Mouse (Mus musculus) ovary, adult 10 weeks (tissue): ENCODE results near the gene Zfp418. TPM values are rescaled to one million over a fixed set of nuclear protein-coding genes. Genes with fewer than 3 reads are reported as not detected.

ENCODE experiments used
- polyA plus RNA-seq: library from polyadenylated mRNA; stranded (reverse); fragments of 350-450 nt; fragmentation: Illumina TruSeq; extraction: RNeasy Lipid Tissue Mini Kit (QIAGEN cat#74804); gene quantifications from one replicate; pipeline ENCODE4 v1.2.3, GENCODE M21; 2014

Zfp418 gene
- polyA plus RNA-seq, result 9.1 TPM

GRCm38 (mm10) chr7:7171227-7172147, at the start of gene Zfp418:
Gene Zfp418, plus strand, starts transcription at chr7:7171330.

DNA sequence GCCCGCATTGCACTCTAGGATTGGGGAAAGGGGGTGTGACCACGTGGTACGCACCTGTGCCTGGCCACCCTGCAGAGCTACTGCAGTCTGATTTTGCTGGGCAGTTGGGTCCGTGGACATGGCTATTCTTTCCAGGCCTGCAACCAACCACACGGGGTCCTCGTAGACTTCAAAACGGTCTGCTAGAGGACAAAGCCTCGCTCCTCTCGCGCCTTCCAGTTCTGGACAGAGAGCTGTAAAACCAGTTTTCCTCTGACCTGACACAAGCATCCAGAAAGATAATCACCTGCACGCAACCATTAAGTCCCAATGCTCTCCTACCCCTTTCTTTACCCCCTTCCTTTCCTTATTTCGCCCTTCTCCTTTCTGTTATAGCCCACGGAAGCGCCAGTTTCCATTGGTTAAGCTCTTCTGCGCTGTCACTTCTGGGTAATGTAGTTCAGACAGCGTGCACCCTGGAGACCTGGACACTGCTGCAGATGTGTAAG, 34.7 kb upstream of the Zfp418 start, which contains the start of gene Zfp773:
Gene Zfp773 (minus strand): TSS at position 377 of the 488 bp plus-strand sequence.

DNA sequence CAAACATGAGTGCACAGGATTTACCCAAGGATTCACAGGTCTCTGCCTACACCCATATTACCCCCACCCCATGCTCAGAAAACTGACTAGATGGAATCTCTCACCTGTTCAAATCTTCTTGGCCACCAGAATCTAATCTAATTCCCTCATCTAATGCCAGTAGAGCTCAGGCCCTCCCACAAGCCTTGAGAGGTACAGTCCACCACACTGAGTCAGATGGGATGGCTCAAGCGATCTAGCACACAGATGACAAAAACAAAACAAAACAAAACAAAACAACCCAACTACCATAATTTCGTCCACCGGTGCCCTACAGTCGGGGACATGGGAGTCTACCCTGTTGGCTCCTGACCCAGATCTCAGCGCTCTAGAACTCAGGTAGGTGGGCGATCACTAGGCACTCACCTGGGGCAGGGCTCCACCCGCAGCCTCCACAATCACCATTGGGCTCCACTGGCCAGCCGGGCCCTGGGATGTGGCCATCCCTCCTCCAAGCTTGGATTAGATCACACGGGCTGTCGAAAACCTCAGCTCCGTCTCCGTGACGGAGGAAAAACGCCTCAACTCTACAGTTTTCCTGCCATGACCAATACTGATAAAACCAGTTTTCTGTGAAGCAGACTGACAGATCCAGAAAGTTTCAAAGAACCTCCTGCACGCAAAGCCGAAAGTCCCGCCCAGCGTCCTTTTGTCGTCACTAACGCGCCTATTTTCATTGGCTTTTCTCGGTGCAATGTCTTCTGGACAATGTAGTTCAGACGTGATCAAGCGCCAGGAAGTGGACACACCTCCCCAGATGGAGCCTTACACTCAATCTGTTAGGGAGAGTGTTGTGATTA, 38.4 kb downstream of the Zfp418 start, which contains the start of gene Zfp772:
Gene Zfp772 (minus strand): TSS at position 686 of the 839 bp plus-strand sequence.

Other genes with a start within 250 kb of the Zfp418 start
- 3.2 TPM for gene Aurkc, start 176.0 kb upstream of the Zfp418 start, polyA plus RNA-seq
- 6.0 TPM for gene Zfp954, start 49.8 kb upstream of the Zfp418 start, polyA plus RNA-seq
- 2.9 TPM for gene Zfp773, start 34.6 kb upstream of the Zfp418 start, polyA plus RNA-seq
- gene Zfp772, start 38.7 kb downstream of the Zfp418 start, polyA plus RNA-seq, result 11.3 TPM
- gene Vmn2r29, start 76.0 kb downstream of the Zfp418 start, polyA plus RNA-seq, result 9.3 TPM
- 5.4 TPM for gene Gm45844, start 107.0 kb downstream of the Zfp418 start, polyA plus RNA-seq
- gene Clcn4, start 129.5 kb downstream of the Zfp418 start, polyA plus RNA-seq, result 102 TPM
- 0.06 TPM for gene Vmn2r30, start 166.3 kb downstream of the Zfp418 start, polyA plus RNA-seq
- gene Gm45783, start 203.2 kb downstream of the Zfp418 start, polyA plus RNA-seq, result not detected
- not detected for gene Vmn2r31, start 228.4 kb downstream of the Zfp418 start, polyA plus RNA-seq